Mouse (Mus musculus): ENCODE results near the gene Furin. TPM values are rescaled to one million over a fixed set of nuclear protein-coding genes. Genes with fewer than 3 reads are reported as not detected.

Furin gene
- polyA plus RNA-seq, 1 experiment from 2014 or later: 6.0 TPM

- H3K36me3 ChIP-seq (replicated peaks; ENCODE audit: control insufficient read depth, insufficient read depth, low read depth, low read length): peaks cover 7% of the 10 kb centered on the region; the same call in 1 of the 2 replicates
Measured at GRCm38 (mm10) chr7:80368009-80368408, 37.2 kb downstream of the Furin start.

DNA sequence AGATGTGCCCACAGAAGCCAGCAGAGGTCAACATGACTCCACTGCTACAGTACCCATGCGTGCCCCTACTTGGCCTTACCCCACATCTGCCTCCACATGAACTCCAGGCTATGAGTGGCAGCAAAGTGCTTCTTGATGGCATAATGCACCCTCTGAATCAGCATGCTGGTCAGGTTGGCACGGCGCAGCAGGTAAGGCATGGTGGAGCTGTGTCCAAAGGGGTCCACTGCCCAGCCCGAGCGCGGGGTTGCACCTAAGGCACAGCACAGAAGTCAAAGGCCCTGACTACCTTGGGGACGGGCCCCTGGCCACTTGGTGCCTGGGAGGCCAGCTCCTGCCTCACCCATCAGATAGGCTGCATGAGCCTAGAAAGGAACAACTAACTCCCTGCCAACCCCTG, 38.0 kb downstream of the Furin start:
- H3K36me3 ChIP-seq (replicated peaks; ENCODE audit: control insufficient read depth, insufficient read depth, low read depth, low read length): peaks cover 7% of the 10 kb centered on the region; the same call in 1 of the 2 replicates
- H3K4me2 ChIP-seq (ENCODE audit: low read depth, low read length): no peak overlapping the region
- no peak for DNase-seq (ENCODE audit: low spot score)
- no peaks in the 10 kb centered on the region for H3K9me3 ChIP-seq (replicated peaks; ENCODE audit: control insufficient read depth, low read length)
- H3K4me3 ChIP-seq (ENCODE audit: low read depth, low read length): no peak overlapping the region
- H3K27ac ChIP-seq (replicated peaks; ENCODE audit: low read depth, low read length): no peak overlapping the region
- no peak overlapping the region for H3K9ac ChIP-seq (replicated peaks; ENCODE audit: low read length)
- ATAC-seq (replicated peaks; ENCODE audit: insufficient number of reproducible peaks, low FRiP score, low TSS enrichment, low read depth): no peak
- H3K4me1 ChIP-seq (ENCODE audit: control insufficient read depth, insufficient read depth, low read length): peaks cover 2% of the 10 kb centered on the region; the same call in 1 of the 2 replicates
- no peaks in the 10 kb centered on the region for H3K27me3 ChIP-seq (ENCODE audit: control insufficient read depth, insufficient read depth, low read length)
- 91% methylated on average over 7 of the region's 7 CpGs for WGBS

More at GRCm38 (mm10) chr7:80368009-80368408, 37.2 kb downstream of the Furin start:
- ATAC-seq (replicated peaks; ENCODE audit: insufficient number of reproducible peaks, low FRiP score, low TSS enrichment, low read depth) (no peak), DNase-seq (ENCODE audit: low spot score) (no peak)
- H3K4me2 ChIP-seq (ENCODE audit: low read depth, low read length): no peak overlapping the region
- H3K9ac ChIP-seq (replicated peaks; ENCODE audit: low read length): no peak overlapping the region
- no peaks in the 10 kb centered on the region for H3K27me3 ChIP-seq (ENCODE audit: control insufficient read depth, insufficient read depth, low read length)
- H3K4me3 ChIP-seq (ENCODE audit: low read depth, low read length): no peak overlapping the region
- H3K9me3 ChIP-seq (replicated peaks; ENCODE audit: control insufficient read depth, low read length): no peaks in the 10 kb centered on the region
- 91% methylated on average over 9 of the region's 9 CpGs for WGBS
- no peak overlapping the region for H3K27ac ChIP-seq (replicated peaks; ENCODE audit: low read depth, low read length)
- peaks cover 2% of the 10 kb centered on the region; the same call in 1 of the 2 replicates for H3K4me1 ChIP-seq (ENCODE audit: control insufficient read depth, insufficient read depth, low read length)

DNA sequence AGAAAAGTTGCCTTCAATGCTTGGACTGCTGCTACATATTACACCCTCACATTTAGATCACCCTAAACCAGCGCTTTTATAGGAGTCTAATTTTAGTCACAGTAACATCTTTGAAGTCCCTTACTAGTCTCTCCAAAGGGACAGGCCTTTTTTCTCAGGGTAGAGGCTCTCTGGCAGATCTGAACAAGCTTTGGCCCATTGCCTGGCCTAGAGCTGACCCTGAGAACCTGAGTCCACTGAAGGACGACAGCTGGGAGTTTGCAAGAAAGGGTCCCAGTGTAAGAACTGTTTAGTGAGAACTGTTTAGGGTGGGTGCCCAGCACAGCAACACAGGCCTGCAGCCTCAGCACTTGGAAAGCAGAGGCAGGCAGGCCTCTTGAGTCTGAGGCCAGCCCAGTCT, 39.5 kb downstream of the Furin start:
- 84% methylated on average over 2 of the region's 2 CpGs for WGBS
- peaks cover 11% of the 10 kb centered on the region; the same call in 1 of the 2 replicates for H3K36me3 ChIP-seq (replicated peaks; ENCODE audit: control insufficient read depth, insufficient read depth, low read depth, low read length)
- no peak for ATAC-seq (replicated peaks; ENCODE audit: insufficient number of reproducible peaks, low FRiP score, low TSS enrichment, low read depth)

DNA sequence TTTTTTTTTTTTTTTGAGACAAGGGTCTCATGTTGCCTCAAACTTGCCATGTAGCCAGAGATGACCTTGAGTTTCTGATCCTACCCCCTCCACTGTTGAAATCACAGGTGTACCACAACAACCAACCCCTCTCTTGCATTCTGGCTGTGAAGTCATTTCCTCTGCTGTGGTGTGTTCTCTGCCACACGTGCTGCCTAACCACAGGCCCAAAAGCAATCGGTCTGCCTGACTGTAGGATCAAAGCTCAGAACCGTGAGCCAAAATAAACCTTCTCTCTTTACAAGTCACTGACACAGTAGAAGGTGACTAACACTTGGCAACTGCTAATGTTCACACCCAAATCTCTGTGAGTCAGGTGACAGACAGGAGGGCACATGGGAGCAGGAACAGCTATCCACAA, 44.8 kb downstream of the Furin start:
- DNase-seq (ENCODE audit: low spot score) (no peak), ATAC-seq (replicated peaks; ENCODE audit: insufficient number of reproducible peaks, low FRiP score, low TSS enrichment, low read depth) (no peak)
- peaks cover 4% of the 10 kb centered on the region for H3K36me3 ChIP-seq (replicated peaks; ENCODE audit: control insufficient read depth, insufficient read depth, low read depth, low read length)
- H3K4me1 ChIP-seq (ENCODE audit: control insufficient read depth, insufficient read depth, low read length): no peaks in the 10 kb centered on the region
- H3K27me3 ChIP-seq (ENCODE audit: control insufficient read depth, insufficient read depth, low read length): no peaks in the 10 kb centered on the region
- 75% methylated on average over 3 of the region's 3 CpGs for WGBS
- H3K27ac ChIP-seq (replicated peaks; ENCODE audit: low read depth, low read length): no peak overlapping the region
- no peak overlapping the region for H3K4me3 ChIP-seq (ENCODE audit: low read depth, low read length)
- H3K9me3 ChIP-seq (replicated peaks; ENCODE audit: control insufficient read depth, low read length): no peaks in the 10 kb centered on the region
- H3K4me2 ChIP-seq (ENCODE audit: low read depth, low read length): no peak overlapping the region
- H3K9ac ChIP-seq (replicated peaks; ENCODE audit: low read length): no peak overlapping the region

More for the DNA sequence above, 39.5 kb downstream of the Furin start:
- Histone ChIP-seq H3K9ac (replicated peaks; ENCODE audit: low read length) (no peak overlapping the region), H3K4me3 (ENCODE audit: low read depth, low read length) (no peak overlapping the region), H3K4me2 (ENCODE audit: low read depth, low read length) (no peak overlapping the region), H3K27me3 (ENCODE audit: control insufficient read depth, insufficient read depth, low read length) (no peaks in the 10 kb centered on the region), H3K4me1 (ENCODE audit: control insufficient read depth, insufficient read depth, low read length) (peaks cover 2% of the 10 kb centered on the region; the same call in 1 of the 2 replicates), H3K27ac (replicated peaks; ENCODE audit: low read depth, low read length) (no peak overlapping the region), H3K9me3 (replicated peaks; ENCODE audit: control insufficient read depth, low read length) (no peaks in the 10 kb centered on the region)
- no peak for DNase-seq (ENCODE audit: low spot score)

- Histone ChIP-seq H3K27ac (replicated peaks; ENCODE audit: low read depth, low read length) (no peak overlapping the region), H3K4me3 (ENCODE audit: low read depth, low read length) (no peak overlapping the region), H3K4me2 (ENCODE audit: low read depth, low read length) (no peak overlapping the region), H3K9me3 (replicated peaks; ENCODE audit: control insufficient read depth, low read length) (no peaks in the 10 kb centered on the region), H3K36me3 (replicated peaks; ENCODE audit: control insufficient read depth, insufficient read depth, low read depth, low read length) (peaks cover 8% of the 10 kb centered on the region), H3K27me3 (ENCODE audit: control insufficient read depth, insufficient read depth, low read length) (no peaks in the 10 kb centered on the region), H3K4me1 (ENCODE audit: control insufficient read depth, insufficient read depth, low read length) (no peaks in the 10 kb centered on the region), H3K9ac (replicated peaks; ENCODE audit: low read length) (0 out of 2 replicates have a peak overlapping the region, but pooled peaks have one; percentile 28)
- ATAC-seq (replicated peaks; ENCODE audit: insufficient number of reproducible peaks, low FRiP score, low TSS enrichment, low read depth) (no peak), DNase-seq (ENCODE audit: low spot score) (no peak)
- WGBS: 78% methylated on average over 4 of the region's 4 CpGs
Measured at GRCm38 (mm10) chr7:80358039-80358438, 47.2 kb downstream of the Furin start.

GRCm38 (mm10) chr7:80357156-80357555, 48.1 kb downstream of the Furin start:
- H3K27me3 ChIP-seq (ENCODE audit: control insufficient read depth, insufficient read depth, low read length): no peaks in the 10 kb centered on the region
- WGBS: 32% methylated on average over 8 of the region's 8 CpGs
- no peaks in the 10 kb centered on the region for H3K4me1 ChIP-seq (ENCODE audit: control insufficient read depth, insufficient read depth, low read length)
- no peak overlapping the region for H3K4me3 ChIP-seq (ENCODE audit: low read depth, low read length)
- peaks cover 9% of the 10 kb centered on the region for H3K36me3 ChIP-seq (replicated peaks; ENCODE audit: control insufficient read depth, insufficient read depth, low read depth, low read length)
- no peak overlapping the region for H3K4me2 ChIP-seq (ENCODE audit: low read depth, low read length)
- DNase-seq (ENCODE audit: low spot score) (no peak), ATAC-seq (replicated peaks; ENCODE audit: insufficient number of reproducible peaks, low FRiP score, low TSS enrichment, low read depth) (no peak)
- no peaks in the 10 kb centered on the region for H3K9me3 ChIP-seq (replicated peaks; ENCODE audit: control insufficient read depth, low read length)
- peak overlapping the region; percentile 28; the same call in 1 of the 2 replicates for H3K27ac ChIP-seq (replicated peaks; ENCODE audit: low read depth, low read length)
- no peak overlapping the region for H3K9ac ChIP-seq (replicated peaks; ENCODE audit: low read length)

DNA sequence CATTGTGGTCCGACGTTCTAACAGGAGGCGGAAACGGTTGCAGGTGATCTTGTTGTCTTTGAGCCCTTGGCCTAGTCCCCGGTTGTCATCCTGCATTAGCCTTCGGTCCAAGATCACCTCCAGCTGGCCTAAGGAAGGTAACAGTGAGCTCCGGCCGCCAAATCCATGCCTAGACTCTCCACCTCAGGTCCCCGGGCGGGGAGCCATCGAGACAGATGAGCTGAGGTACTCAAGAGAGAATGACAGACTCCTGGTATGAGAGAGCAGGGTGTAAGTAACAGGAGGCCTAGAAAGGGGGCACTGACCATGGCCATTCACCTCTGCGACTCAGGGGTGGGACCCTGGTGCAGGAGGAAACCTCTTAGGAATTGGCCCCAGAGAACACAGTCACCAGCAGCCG, 48.9 kb downstream of the Furin start:
- DNase-seq (ENCODE audit: low spot score) (no peak), ATAC-seq (replicated peaks; ENCODE audit: insufficient number of reproducible peaks, low FRiP score, low TSS enrichment, low read depth) (no peak)
- WGBS: 72% methylated on average over 13 of the region's 13 CpGs
- Histone ChIP-seq H3K4me2 (ENCODE audit: low read depth, low read length) (no peak overlapping the region), H3K27ac (replicated peaks; ENCODE audit: low read depth, low read length) (no peak overlapping the region), H3K4me1 (ENCODE audit: control insufficient read depth, insufficient read depth, low read length) (no peaks in the 10 kb centered on the region), H3K27me3 (ENCODE audit: control insufficient read depth, insufficient read depth, low read length) (no peaks in the 10 kb centered on the region), H3K36me3 (replicated peaks; ENCODE audit: control insufficient read depth, insufficient read depth, low read depth, low read length) (peaks cover 9% of the 10 kb centered on the region), H3K9ac (replicated peaks; ENCODE audit: low read length) (no peak overlapping the region), H3K9me3 (replicated peaks; ENCODE audit: control insufficient read depth, low read length) (no peaks in the 10 kb centered on the region), H3K4me3 (ENCODE audit: low read depth, low read length) (no peak overlapping the region)

GRCm38 (mm10) chr7:80352920-80353319, 52.3 kb downstream of the Furin start:
- H3K36me3 ChIP-seq (replicated peaks; ENCODE audit: control insufficient read depth, insufficient read depth, low read depth, low read length): peaks cover 11% of the 10 kb centered on the region
- no peak overlapping the region for H3K4me2 ChIP-seq (ENCODE audit: low read depth, low read length)
- no peak for ATAC-seq (replicated peaks; ENCODE audit: insufficient number of reproducible peaks, low FRiP score, low TSS enrichment, low read depth)
- H3K9ac ChIP-seq (replicated peaks; ENCODE audit: low read length): no peak overlapping the region
- no peak overlapping the region for H3K27ac ChIP-seq (replicated peaks; ENCODE audit: low read depth, low read length)
- H3K4me3 ChIP-seq (ENCODE audit: low read depth, low read length): no peak overlapping the region
- no peaks in the 10 kb centered on the region for H3K9me3 ChIP-seq (replicated peaks; ENCODE audit: control insufficient read depth, low read length)
- no peaks in the 10 kb centered on the region for H3K27me3 ChIP-seq (ENCODE audit: control insufficient read depth, insufficient read depth, low read length)
- no peak for DNase-seq (ENCODE audit: low spot score)
- 85% methylated on average over 8 of the region's 8 CpGs for WGBS
- no peaks in the 10 kb centered on the region for H3K4me1 ChIP-seq (ENCODE audit: control insufficient read depth, insufficient read depth, low read length)

Data from embryonic facial prominence, embryonic 11.5 days (tissue).